Mouse (Mus musculus): ENCODE results near the gene Scand1. TPM values are rescaled to one million over a fixed set of nuclear protein-coding genes. Genes with fewer than 3 reads are reported as not detected.

Scand1 gene
- polyA plus RNA-seq, 2 experiments = 28.1 to 36.1 TPM

- no peak overlapping the region for H3K9ac ChIP-seq (replicated peaks)
- DNase-seq (ENCODE audit: low read depth in 3 of 3, low spot score in 3 of 3) (no peak), ATAC-seq (ENCODE audit: insufficient read depth) (no peak)
- 67% methylated on average over 1 of the region's 1 CpGs for WGBS (ENCODE audit: insufficient replicate concordance)
- H3K36me3 ChIP-seq (replicated peaks; ENCODE audit: control insufficient read depth, insufficient read depth, low read depth) = no peaks in the 10 kb centered on the region
- H3K4me3 ChIP-seq (ENCODE audit: insufficient read depth in 1 of 2, low read depth in 2 of 2, low read length in 2 of 2) = no peak overlapping the region
- H3K9me3 ChIP-seq (ENCODE audit: control insufficient read depth, low read length) = no peaks in the 10 kb centered on the region
- no peak overlapping the region for H3K27ac ChIP-seq
- no peaks in the 10 kb centered on the region for H3K4me1 ChIP-seq (replicated peaks; ENCODE audit: control insufficient read depth in 2 of 2, insufficient read depth in 2 of 2, low read length in 1 of 2)
- H3K27me3 ChIP-seq (ENCODE audit: control insufficient read depth, insufficient read depth, low read length) = no peaks in the 10 kb centered on the region
- no peak overlapping the region for H3K4me2 ChIP-seq (ENCODE audit: low read depth)
- no peak for TF ChIP-seq EP300 (IDR thresholded peaks at IDR 0.05; ENCODE audit: low read depth)
- TF ChIP-seq CTCF (IDR thresholded peaks at IDR 0.05; ENCODE audit: low read depth) = no peak
These were observed 18.2 kb upstream of the Scand1 start for GRCm38 (mm10) chr2:156330681-156331080.

- Histone ChIP-seq H3K27me3 (ENCODE audit: control insufficient read depth, insufficient read depth, low read length) (no peaks in the 10 kb centered on the region), H3K36me3 (replicated peaks; ENCODE audit: control insufficient read depth, insufficient read depth, low read depth) (no peaks in the 10 kb centered on the region), H3K9ac (replicated peaks) (no peak overlapping the region), H3K4me2 (ENCODE audit: low read depth) (peak overlapping the region; percentile 36), H3K27ac (no peak overlapping the region), H3K4me3 (ENCODE audit: insufficient read depth in 1 of 2, low read depth in 2 of 2, low read length in 2 of 2) (no peak overlapping the region), H3K4me1 (replicated peaks; ENCODE audit: control insufficient read depth in 2 of 2, insufficient read depth in 2 of 2, low read length in 1 of 2) (peaks cover 0 to 6% of the 10 kb centered on the region in 2 experiments; a peak in 2 of 4 replicates), H3K9me3 (ENCODE audit: control insufficient read depth, low read length) (no peaks in the 10 kb centered on the region)
- WGBS (ENCODE audit: insufficient replicate concordance) = 11% methylated on average over 5 of the region's 5 CpGs
- ATAC-seq (ENCODE audit: insufficient read depth) = peak; percentile 43; the same call in 1 of the 2 replicates
- DNase-seq (ENCODE audit: low read depth in 3 of 3, low spot score in 3 of 3) = no peak
- TF ChIP-seq CTCF (IDR thresholded peaks at IDR 0.05; ENCODE audit: low read depth) (no peak), EP300 (IDR thresholded peaks at IDR 0.05; ENCODE audit: low read depth) (no peak)
These were observed 12.2 kb upstream of the Scand1 start for GRCm38 (mm10) chr2:156324681-156325080.

- DNase-seq (ENCODE audit: low read depth in 3 of 3, low spot score in 3 of 3) = peak in 2 of 3 experiments; percentile 23 to 49
- TF ChIP-seq EP300 (IDR thresholded peaks at IDR 0.05; ENCODE audit: low read depth) = no peak
- no peak for TF ChIP-seq CTCF (IDR thresholded peaks at IDR 0.05; ENCODE audit: low read depth)
- Histone ChIP-seq H3K9ac (replicated peaks) (no peak overlapping the region), H3K4me3 (ENCODE audit: insufficient read depth in 1 of 2, low read depth in 2 of 2, low read length in 2 of 2) (no peak overlapping the region), H3K4me1 (replicated peaks; ENCODE audit: control insufficient read depth in 2 of 2, insufficient read depth in 2 of 2, low read length in 1 of 2) (peaks cover 0 to 6% of the 10 kb centered on the region in 2 experiments; a peak in 2 of 4 replicates), H3K27ac (no peak overlapping the region), H3K9me3 (ENCODE audit: control insufficient read depth, low read length) (no peaks in the 10 kb centered on the region), H3K27me3 (ENCODE audit: control insufficient read depth, insufficient read depth, low read length) (no peaks in the 10 kb centered on the region), H3K36me3 (replicated peaks; ENCODE audit: control insufficient read depth, insufficient read depth, low read depth) (no peaks in the 10 kb centered on the region), H3K4me2 (ENCODE audit: low read depth) (peak overlapping the region; percentile 36)
- ATAC-seq (ENCODE audit: insufficient read depth) = peak; percentile 57; the same call in 1 of the 2 replicates
- 8% methylated on average over 6 of the region's 6 CpGs for WGBS (ENCODE audit: insufficient replicate concordance)
These were observed 11.6 kb upstream of the Scand1 start for GRCm38 (mm10) chr2:156324116-156324588.

GRCm38 (mm10) chr2:156321538-156321937 is 9.0 kb upstream of the Scand1 start:
- no peaks in the 10 kb centered on the region for H3K9me3 ChIP-seq (ENCODE audit: control insufficient read depth, low read length)
- peaks cover 0 to 6% of the 10 kb centered on the region in 2 experiments; a peak in 2 of 4 replicates for H3K4me1 ChIP-seq (replicated peaks; ENCODE audit: control insufficient read depth in 2 of 2, insufficient read depth in 2 of 2, low read length in 1 of 2)
- no peaks in the 10 kb centered on the region for H3K36me3 ChIP-seq (replicated peaks; ENCODE audit: control insufficient read depth, insufficient read depth, low read depth)
- WGBS (ENCODE audit: insufficient replicate concordance) = 80% methylated on average over 6 of the region's 6 CpGs
- no peak for ATAC-seq (ENCODE audit: insufficient read depth)
- H3K4me3 ChIP-seq (ENCODE audit: insufficient read depth in 1 of 2, low read depth in 2 of 2, low read length in 2 of 2) = no peak overlapping the region
- TF ChIP-seq EP300 (IDR thresholded peaks at IDR 0.05; ENCODE audit: low read depth) = no peak
- no peak for TF ChIP-seq CTCF (IDR thresholded peaks at IDR 0.05; ENCODE audit: low read depth)
- H3K4me2 ChIP-seq (ENCODE audit: low read depth) = no peak overlapping the region
- H3K27ac ChIP-seq = no peak overlapping the region
- H3K9ac ChIP-seq (replicated peaks) = no peak overlapping the region
- DNase-seq (ENCODE audit: low read depth in 3 of 3, low spot score in 3 of 3) = no peak
- H3K27me3 ChIP-seq (ENCODE audit: control insufficient read depth, insufficient read depth, low read length) = no peaks in the 10 kb centered on the region

GRCm38 (mm10) chr2:156318491-156318890 is 6.0 kb upstream of the Scand1 start:
- no peak overlapping the region for H3K27ac ChIP-seq
- ATAC-seq (ENCODE audit: insufficient read depth) (no peak), DNase-seq (ENCODE audit: low read depth in 3 of 3, low spot score in 3 of 3) (no peak)
- H3K36me3 ChIP-seq (replicated peaks; ENCODE audit: control insufficient read depth, insufficient read depth, low read depth) = no peaks in the 10 kb centered on the region
- H3K4me3 ChIP-seq (ENCODE audit: insufficient read depth in 1 of 2, low read depth in 2 of 2, low read length in 2 of 2) = no peak overlapping the region
- no peak overlapping the region for H3K9ac ChIP-seq (replicated peaks)
- H3K9me3 ChIP-seq (ENCODE audit: control insufficient read depth, low read length) = no peaks in the 10 kb centered on the region
- TF ChIP-seq EP300 (IDR thresholded peaks at IDR 0.05; ENCODE audit: low read depth) = no peak
- TF ChIP-seq CTCF (IDR thresholded peaks at IDR 0.05; ENCODE audit: low read depth) = no peak
- H3K4me2 ChIP-seq (ENCODE audit: low read depth) = no peak overlapping the region
- H3K27me3 ChIP-seq (ENCODE audit: control insufficient read depth, insufficient read depth, low read length) = no peaks in the 10 kb centered on the region
- no peaks in the 10 kb centered on the region; a peak in 1 of 4 replicates for H3K4me1 ChIP-seq (replicated peaks; ENCODE audit: control insufficient read depth in 2 of 2, insufficient read depth in 2 of 2, low read length in 1 of 2)

Data from liver, embryonic 14.5 days (tissue).